Mouse (Mus musculus) CH12.LX (cell line): ENCODE data around the gene Asap3. TPM values are rescaled to one million over a fixed set of nuclear protein-coding genes. Genes with fewer than 3 reads are reported as not detected.

Experiments used
- DNase-seq: peaks from one replicate; pipeline ENCODE4 v3.0.0-alpha.2; 2013; ENCODE audit errors: extremely low read depth
- H3K27ac ChIP-seq: 2 replicates; pipeline ENCODE4 v1.5.1; 2012; ENCODE audit warnings: low read depth, mild to moderate bottlenecking, control low read depth, moderate library complexity; ENCODE audit not compliant: insufficient read depth
- H3K27me3 ChIP-seq: replicated peaks from 2 replicates; pipeline ENCODE3; 2012; ENCODE audit warnings: inconsistent platforms
- H3K36me3 ChIP-seq, 2 experiments: replicated peaks in 1 of 2; 2 replicates each; pipeline versions ENCODE3 to v1.6.1; 2012; ENCODE audit warnings: inconsistent platforms in 1 of 2, low read length in 1 of 2, mild to moderate bottlenecking in 1 of 2, mixed read lengths in 1 of 2, moderate library complexity in 1 of 2; ENCODE audit not compliant: control insufficient read depth in 1 of 2, insufficient read depth in 1 of 2
- H3K4me1 ChIP-seq, 2 experiments: 2 replicates each; pipeline ENCODE4 v1.6.1; 2012; ENCODE audit warnings: inconsistent platforms in 1 of 2, moderate library complexity in 1 of 2; ENCODE audit not compliant: insufficient read depth in 2 of 2, control insufficient read depth in 1 of 2
- H3K4me2 ChIP-seq: 2 replicates; pipeline ENCODE4 v1.6.1; 2012; ENCODE audit warnings: low read depth, mild to moderate bottlenecking, control low read depth; ENCODE audit not compliant: poor library complexity, insufficient read depth, severe bottlenecking
- H3K4me3 ChIP-seq, 3 experiments: fragments of 150-350 bp in 1 of 3; sonication (generic) in 1 of 3; replicated peaks in 1 of 3; 2 replicates each; pipeline versions ENCODE3 to v1.5.1; 2011 to 2012; ENCODE audit warnings: low read depth in 2 of 3, low read length in 2 of 3, mild to moderate bottlenecking in 2 of 3, moderate library complexity in 2 of 3, control low read depth in 1 of 3, improper control_type of control experiment in 1 of 3, inconsistent platforms in 1 of 3, mixed read lengths in 1 of 3; ENCODE audit not compliant: poor library complexity in 1 of 3
- H3K79me2 ChIP-seq: replicated peaks from 2 replicates; pipeline ENCODE4 v1.6.1; 2012; ENCODE audit warnings: mild to moderate bottlenecking, moderate library complexity; ENCODE audit not compliant: control insufficient read depth, poor library complexity, insufficient read depth, severe bottlenecking; ENCODE audit errors: extremely low read depth
- H3K9ac ChIP-seq: 2 replicates; pipeline ENCODE4 v1.6.1; 2012; ENCODE audit warnings: low read depth, mild to moderate bottlenecking, control low read depth, moderate library complexity; ENCODE audit not compliant: insufficient read depth
- H3K9me3 ChIP-seq: replicated peaks from 2 replicates; pipeline ENCODE3; 2012; ENCODE audit warnings: low read length, inconsistent platforms, mixed read lengths
- CHD1 ChIP-seq: IDR thresholded peaks from 2 replicates; pipeline ENCODE4 v1.6.1; 2012; ENCODE audit warnings: low read depth, low read length, improper control_type of control experiment, inconsistent platforms
- CHD2 ChIP-seq: IDR thresholded peaks from 2 replicates; pipeline ENCODE4 v1.6.1; 2011; ENCODE audit warnings: low read length, improper control_type of control experiment
- E2F4 ChIP-seq: IDR thresholded peaks from 2 replicates; pipeline ENCODE4 v1.6.1; 2011; ENCODE audit warnings: low read depth, low read length, improper control_type of control experiment; ENCODE audit not compliant: insufficient replicate concordance
- IRF4 ChIP-seq: IDR thresholded peaks from 2 replicates; pipeline ENCODE4 v1.6.1; 2014; ENCODE audit warnings: low read depth, mild to moderate bottlenecking, inconsistent platforms, low read length, improper control_type of control experiment
- JUND ChIP-seq: conservative IDR thresholded peaks from 2 replicates; pipeline ENCODE4 v1.6.1; 2011; ENCODE audit warnings: low read depth, low read length, improper control_type of control experiment
- KAT2A ChIP-seq: IDR thresholded peaks from 2 replicates; pipeline ENCODE4 v1.6.1; 2012; ENCODE audit warnings: low read length, improper control_type of control experiment, inconsistent platforms; ENCODE audit not compliant: insufficient replicate concordance
- MAX ChIP-seq: IDR thresholded peaks from 2 replicates; pipeline ENCODE4 v1.6.1; 2011; ENCODE audit warnings: low read length, improper control_type of control experiment
- MAZ ChIP-seq: IDR thresholded peaks from 2 replicates; pipeline ENCODE4 v1.6.1; 2012; ENCODE audit warnings: low read depth, mild to moderate bottlenecking, inconsistent platforms, low read length, improper control_type of control experiment, moderate library complexity
- NRF1 ChIP-seq: IDR thresholded peaks from 2 replicates; pipeline ENCODE4 v1.6.1; 2014; ENCODE audit warnings: low read depth, mild to moderate bottlenecking, inconsistent platforms, low read length, improper control_type of control experiment, moderate library complexity
- POLR2A ChIP-seq: IDR thresholded peaks from 2 replicates; pipeline ENCODE4 v1.6.1; 2011; ENCODE audit warnings: low read depth, mild to moderate bottlenecking, improper control_type of control experiment, low read length
- POLR2AphosphoS2 ChIP-seq: IDR thresholded peaks from 2 replicates; pipeline ENCODE4 v1.6.1; 2011; ENCODE audit warnings: low read depth, low read length, improper control_type of control experiment
- RAD21 ChIP-seq: IDR thresholded peaks from 2 replicates; pipeline ENCODE4 v1.6.1; 2011; ENCODE audit warnings: low read depth, mild to moderate bottlenecking, low read length, improper control_type of control experiment, moderate library complexity
- TCF12 ChIP-seq: IDR thresholded peaks from 2 replicates; pipeline ENCODE4 v1.6.1; 2014; ENCODE audit warnings: low read depth, mild to moderate bottlenecking, inconsistent platforms, low read length, improper control_type of control experiment
- USF1 ChIP-seq: IDR thresholded peaks from 2 replicates; pipeline ENCODE4 v1.6.1; 2014; ENCODE audit warnings: low read depth, mild to moderate bottlenecking, inconsistent platforms, low read length, improper control_type of control experiment
- ZKSCAN1 ChIP-seq: IDR thresholded peaks from 2 replicates; pipeline ENCODE4 v1.6.1; 2012; ENCODE audit warnings: low read depth, inconsistent platforms, low read length, improper control_type of control experiment, borderline replicate concordance
- ZMIZ1 ChIP-seq: IDR thresholded peaks from 2 replicates; pipeline ENCODE4 v1.6.1; 2012; ENCODE audit warnings: low read depth, mild to moderate bottlenecking, inconsistent platforms, low read length, improper control_type of control experiment
- dilution Hi-C: fragments of 300-500 bp; cut with MboI; formaldehyde crosslinking; loops from 2 replicates; pipeline ENCODE4 v1.14.3; 2020; ENCODE audit warnings: low sequenced_read_pairs; ENCODE audit not compliant: extremely low pct_unique_long_range_greater_than_20kb, extremely low pct_ligation_motif_present
- in situ Hi-C: fragments of 300-500 bp; cut with MboI; formaldehyde crosslinking; loops from 3 replicates; pipeline ENCODE4 v1.14.3; 2019; ENCODE audit warnings: low sequenced_read_pairs, low pct_ligation_motif_present, low pct_unique_long_range_greater_than_20kb, mixed read lengths
- polyA plus RNA-seq: library from polyadenylated mRNA; unstranded; fragments of >175 nt; gene quantifications from 2 replicates; pipeline ENCODE4 v1.2.1, GENCODE M21; 2012; ENCODE audit warnings: low read depth; ENCODE audit not compliant: insufficient read length
- total RNA-seq, 2 experiments: library from RNA; depleted of rRNA; stranded (reverse); fragments of 300-350 nt in 1 of 2; fragments of >200 nt in 1 of 2; gene quantifications; 2 replicates each; pipeline ENCODE4 v1.2.3; 2012 to 2014

Asap3 gene
- total and polyA plus RNA-seq, 3 experiments = 0.07 to 0.08 TPM; not detected in 1

DNA sequence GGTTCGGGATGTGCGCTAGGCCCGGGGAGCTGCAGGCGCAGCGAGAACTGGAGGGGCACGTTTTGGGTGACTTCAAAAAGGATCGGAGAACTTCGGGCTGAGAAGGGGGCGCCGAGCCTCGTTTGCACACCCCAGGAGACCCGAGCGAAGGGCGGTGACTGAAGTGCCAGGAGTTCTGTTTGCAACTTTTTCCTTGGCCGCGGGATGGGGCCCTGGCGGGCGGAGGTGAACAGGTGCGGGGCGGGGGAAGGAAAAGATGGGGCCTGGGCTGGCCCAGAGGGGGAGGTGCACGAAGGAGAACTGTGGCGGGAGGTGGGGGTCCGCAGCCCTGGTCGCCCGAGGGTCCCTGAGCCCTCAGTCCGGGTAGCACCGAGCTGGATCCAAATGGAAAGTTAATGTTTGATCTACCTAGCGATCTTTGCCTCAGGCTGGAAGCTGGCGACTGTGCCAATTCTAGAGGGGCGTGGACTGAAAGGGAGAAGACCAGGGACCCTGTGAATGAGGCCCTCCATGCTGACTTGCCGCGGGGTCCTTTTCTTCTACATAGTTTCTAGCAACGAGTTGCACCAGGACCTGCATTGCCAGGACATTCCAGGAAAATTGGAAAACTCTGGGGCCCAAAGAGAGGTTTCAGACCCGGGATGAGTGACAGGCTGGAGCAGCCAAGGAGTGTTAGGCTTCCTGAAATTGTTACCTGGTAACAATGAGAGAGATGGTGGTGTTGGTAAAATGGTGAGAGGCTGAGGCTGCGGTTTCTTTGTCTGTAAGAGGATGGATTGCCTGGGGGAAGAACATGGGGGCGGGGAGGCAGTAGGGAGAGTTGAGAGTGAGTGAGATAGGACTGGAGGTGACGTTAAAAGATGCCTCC, 42.5 kb downstream of the Asap3 start:
- in situ Hi-C loops (loop anchor here (25.0 kb wide), 1 partner anchor 364 kb away; the partner anchor contains the start of genes Kdm1a, Lactbl1 and Tex46), dilution Hi-C loops (no loop called here)
- H3K79me2 ChIP-seq = no peaks in the 10 kb centered on the region
- peaks cover 16% of the 10 kb centered on the region for H3K9me3 ChIP-seq
- no peak overlapping the region for H3K4me3 ChIP-seq
- TF ChIP-seq ZKSCAN1 = no peak
- TF ChIP-seq MAX = no peak
- TF ChIP-seq IRF4 = no peak
- TF ChIP-seq E2F4 = no peak
- TF ChIP-seq RAD21 = no peak
- TF ChIP-seq NRF1 = no peak
- no peak for TF ChIP-seq TCF12
- TF ChIP-seq CHD1 = no peak
- no peak overlapping the region for H3K27ac ChIP-seq
- H3K4me1 ChIP-seq = peaks cover 0 to 17% of the 10 kb centered on the region in 2 experiments; a peak in 3 of 4 replicates
- H3K4me2 ChIP-seq = no peak overlapping the region
- H3K9ac ChIP-seq = no peak overlapping the region
- no peak for DNase-seq
- H3K36me3 ChIP-seq = no peaks in the 10 kb centered on the region
- peaks cover 77% of the 10 kb centered on the region for H3K27me3 ChIP-seq

DNA sequence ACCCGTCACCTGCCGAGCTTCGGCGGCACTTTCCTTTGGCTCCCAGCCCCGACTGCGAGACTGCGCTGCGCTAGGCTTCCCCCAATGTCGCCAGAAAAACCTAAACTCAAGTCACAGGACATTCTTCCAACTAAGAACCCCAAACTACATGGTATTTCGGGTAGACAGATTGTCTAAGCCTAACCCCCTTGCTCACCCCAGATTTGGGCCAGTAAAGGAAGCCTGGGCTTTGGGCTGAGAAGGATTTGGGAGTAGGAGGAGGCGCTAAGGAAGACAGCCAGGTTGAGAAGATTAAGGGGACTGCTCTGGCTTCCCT, 43.1 kb downstream of the Asap3 start:
- no peak overlapping the region for H3K9ac ChIP-seq
- H3K4me3 ChIP-seq = no peak overlapping the region
- H3K27ac ChIP-seq = no peak overlapping the region
- H3K4me2 ChIP-seq = no peak overlapping the region
- no peak for TF ChIP-seq CHD1
- TF ChIP-seq MAZ = no peak
- no peak for TF ChIP-seq POLR2A
- TF ChIP-seq JUND = no peak
- TF ChIP-seq NRF1 = no peak
- TF ChIP-seq CHD2 = no peak
- no peak for TF ChIP-seq KAT2A
- TF ChIP-seq POLR2AphosphoS2 = no peak
- TF ChIP-seq USF1 = no peak
- no peak for TF ChIP-seq ZMIZ1
- TF ChIP-seq, all 38 proteins: peak for 0
- dilution Hi-C loops = no loop called here
- Histone ChIP-seq H3K9me3 (peaks cover 16% of the 10 kb centered on the region), H3K4me1 (peaks cover 0 to 17% of the 10 kb centered on the region in 2 experiments; a peak in 3 of 4 replicates), H3K79me2 (no peaks in the 10 kb centered on the region), H3K27me3 (peaks cover 75% of the 10 kb centered on the region), H3K36me3 (no peaks in the 10 kb centered on the region)
- no peak for DNase-seq
- in situ Hi-C loops = loop anchor here (25.0 kb wide), 1 partner anchor 363 kb away; the partner anchor contains the start of genes Kdm1a, Lactbl1 and Tex46
